Mouse (Mus musculus) liver, embryonic 15.5 days (tissue): ENCODE data around the gene Impdh1. TPM values are rescaled to one million over a fixed set of nuclear protein-coding genes. Genes with fewer than 3 reads are reported as not detected.

Experiments used
- ATAC-seq: fragments of 200-750 bp; cut with Nextera tagmentation; 2 replicates; pipeline ENCODE4 v1.8.0; 2017; ENCODE audit warnings: moderate number of reproducible peaks, mild to moderate bottlenecking, moderate library complexity; ENCODE audit not compliant: insufficient read depth
- H3K27ac ChIP-seq: fragments of 300-500 bp; sonication (generic); replicated peaks from 2 replicates; pipeline ENCODE4 v1.5.1; 2015; ENCODE audit warnings: mild to moderate bottlenecking, inconsistent platforms
- H3K27me3 ChIP-seq: fragments of 300-500 bp; sonication (generic); 2 replicates; pipeline ENCODE4 v1.6.1; 2015; ENCODE audit warnings: mild to moderate bottlenecking, inconsistent platforms
- H3K36me3 ChIP-seq: fragments of 300-500 bp; sonication (generic); replicated peaks from 2 replicates; pipeline ENCODE4 v1.6.1; 2015; ENCODE audit warnings: moderate library complexity, mild to moderate bottlenecking, inconsistent platforms
- H3K4me1 ChIP-seq: fragments of 300-500 bp; sonication (generic); replicated peaks from 2 replicates; pipeline ENCODE4 v1.6.1; 2015; ENCODE audit warnings: inconsistent platforms
- H3K4me2 ChIP-seq: fragments of 300-500 bp; sonication (generic); 2 replicates; pipeline ENCODE4 v1.6.1; 2015; ENCODE audit warnings: moderate library complexity, mild to moderate bottlenecking, inconsistent platforms
- H3K4me3 ChIP-seq: fragments of 300-500 bp; sonication (generic); replicated peaks from 2 replicates; pipeline ENCODE4 v1.5.1; 2015; ENCODE audit warnings: mild to moderate bottlenecking, inconsistent platforms
- H3K9ac ChIP-seq: fragments of 300-500 bp; sonication (generic); 2 replicates; pipeline ENCODE4 v1.6.1; 2015; ENCODE audit warnings: moderate library complexity, mild to moderate bottlenecking, inconsistent platforms
- H3K9me3 ChIP-seq: fragments of 300-500 bp; sonication (generic); replicated peaks from 2 replicates; pipeline ENCODE4 v1.6.1; 2016; ENCODE audit warnings: inconsistent platforms
- WGBS: fragments of 180-500 bp; shearing (Covaris S2); methylation state at CpG from one replicate; pipeline ENCODE4 v1.1.7; 2015; ENCODE audit warnings: mixed read lengths; ENCODE audit not compliant: insufficient replicate concordance; 5-methylcytosine and 5-hydroxymethylcytosine counted together
- polyA plus RNA-seq: library from polyadenylated mRNA; unstranded; fragments of >200 nt; fragmentation: Nextera tagmentation; extraction: Ambion mirVana; gene quantifications from 2 replicates; pipeline ENCODE4 v1.2.1, GENCODE M21; 2015

The Impdh1 gene
- 8.0 and 10.6 TPM in 2 replicates for polyA plus RNA-seq

GRCm38 (mm10) chr6:29215881-29216501 lies at the start of gene Impdh1:
Impdh1 (minus strand) TSS chr6:29216364.
- Histone ChIP-seq H3K27ac (0 out of 2 replicates have a peak within 1 kb of the TSS, but pooled peaks have one; percentile 9), H3K27me3 (peaks cover 58% of the 10 kb centered on the region), H3K4me1 (peaks cover 38% of the 10 kb centered on the region), H3K4me3 (peak within 1 kb of the TSS; percentile 62), H3K4me2 (peak within 1 kb of the TSS; percentile 88), H3K36me3 (no peaks in the 10 kb centered on the region), H3K9me3 (no peaks in the 10 kb centered on the region), H3K9ac (peak within 1 kb of the TSS; percentile 43; the same call in 1 of the 2 replicates)
- peak; percentile 77 for ATAC-seq
- WGBS = under 1% methylated on average over 56 of the region's 56 CpGs

- Histone ChIP-seq H3K4me3 (no peak overlapping the region), H3K36me3 (no peaks in the 10 kb centered on the region), H3K4me2 (no peak overlapping the region), H3K27me3 (no peaks in the 10 kb centered on the region), H3K9me3 (no peaks in the 10 kb centered on the region), H3K9ac (no peak overlapping the region), H3K4me1 (no peaks in the 10 kb centered on the region), H3K27ac (no peak overlapping the region)
- no peak for ATAC-seq
- 54% methylated on average over 3 of the region's 3 CpGs for WGBS
These were observed 48.3 kb upstream of the Impdh1 start for GRCm38 (mm10) chr6:29264456-29264781.

GRCm38 (mm10) chr6:29263650-29264455 lies 47.7 kb upstream of the Impdh1 start:
- Histone ChIP-seq H3K9me3 (no peaks in the 10 kb centered on the region), H3K27me3 (no peaks in the 10 kb centered on the region), H3K9ac (no peak overlapping the region), H3K4me1 (no peaks in the 10 kb centered on the region), H3K36me3 (no peaks in the 10 kb centered on the region), H3K4me3 (no peak overlapping the region), H3K27ac (no peak overlapping the region), H3K4me2 (no peak overlapping the region)
- ATAC-seq = no peak
- WGBS = 52% methylated on average over 6 of the region's 6 CpGs

GRCm38 (mm10) chr6:29261831-29262230 lies 45.7 kb upstream of the Impdh1 start:
- WGBS = 51% methylated on average over 5 of the region's 5 CpGs
- no peaks in the 10 kb centered on the region for H3K4me1 ChIP-seq
- H3K27ac ChIP-seq = no peak overlapping the region
- H3K36me3 ChIP-seq = no peaks in the 10 kb centered on the region
- no peak for ATAC-seq
- H3K4me2 ChIP-seq = no peak overlapping the region
- no peaks in the 10 kb centered on the region for H3K9me3 ChIP-seq
- H3K9ac ChIP-seq = no peak overlapping the region
- H3K4me3 ChIP-seq = no peak overlapping the region
- no peaks in the 10 kb centered on the region; the same call in 1 of the 2 replicates for H3K27me3 ChIP-seq

GRCm38 (mm10) chr6:29259418-29259817 lies 43.3 kb upstream of the Impdh1 start:
- Histone ChIP-seq H3K27me3 (no peaks in the 10 kb centered on the region; the same call in 1 of the 2 replicates), H3K36me3 (no peaks in the 10 kb centered on the region), H3K27ac (no peak overlapping the region), H3K9ac (no peak overlapping the region), H3K4me3 (no peak overlapping the region), H3K4me1 (no peaks in the 10 kb centered on the region), H3K4me2 (no peak overlapping the region), H3K9me3 (no peaks in the 10 kb centered on the region)
- WGBS = 37% methylated on average over 1 of the region's 1 CpGs
- no peak for ATAC-seq

- Histone ChIP-seq H3K9ac (no peak overlapping the region), H3K27ac (no peak overlapping the region), H3K4me2 (no peak overlapping the region), H3K4me3 (no peak overlapping the region), H3K4me1 (0 out of 2 replicates have a peak, but pooled peaks cover 7% of the 10 kb centered on the region), H3K9me3 (no peaks in the 10 kb centered on the region), H3K36me3 (no peaks in the 10 kb centered on the region), H3K27me3 (0 out of 2 replicates have a peak, but pooled peaks cover 4% of the 10 kb centered on the region)
- ATAC-seq = no peak
- 53% methylated on average over 4 of the region's 4 CpGs for WGBS
These were observed 30.9 kb upstream of the Impdh1 start for GRCm38 (mm10) chr6:29247072-29247471.

GRCm38 (mm10) chr6:29246585-29246984 lies 30.4 kb upstream of the Impdh1 start:
- Histone ChIP-seq H3K36me3 (no peaks in the 10 kb centered on the region), H3K27me3 (0 out of 2 replicates have a peak, but pooled peaks cover 4% of the 10 kb centered on the region), H3K9me3 (no peaks in the 10 kb centered on the region), H3K4me3 (no peak overlapping the region), H3K4me2 (no peak overlapping the region), H3K9ac (no peak overlapping the region), H3K4me1 (0 out of 2 replicates have a peak, but pooled peaks cover 7% of the 10 kb centered on the region), H3K27ac (peak overlapping the region; percentile 65; the same call in 1 of the 2 replicates)
- 41% methylated on average over 5 of the region's 5 CpGs for WGBS
- ATAC-seq = peak; percentile 33

GRCm38 (mm10) chr6:29246183-29246582 lies 30.0 kb upstream of the Impdh1 start:
- H3K4me2 ChIP-seq = peak overlapping the region; percentile 20
- H3K9ac ChIP-seq = no peak overlapping the region
- H3K4me3 ChIP-seq = no peak overlapping the region
- peak; percentile 50 for ATAC-seq
- no peaks in the 10 kb centered on the region for H3K9me3 ChIP-seq
- WGBS = 43% methylated on average over 3 of the region's 3 CpGs
- H3K36me3 ChIP-seq = no peaks in the 10 kb centered on the region
- 0 out of 2 replicates have a peak, but pooled peaks cover 7% of the 10 kb centered on the region for H3K4me1 ChIP-seq
- H3K27me3 ChIP-seq = 0 out of 2 replicates have a peak, but pooled peaks cover 4% of the 10 kb centered on the region
- peak overlapping the region; percentile 65 for H3K27ac ChIP-seq

- 26% methylated on average over 14 of the region's 14 CpGs for WGBS
- H3K4me3 ChIP-seq = no peak overlapping the region
- H3K4me1 ChIP-seq = 0 out of 2 replicates have a peak, but pooled peaks cover 7% of the 10 kb centered on the region
- H3K27me3 ChIP-seq = 0 out of 2 replicates have a peak, but pooled peaks cover 4% of the 10 kb centered on the region
- ATAC-seq = peak; percentile 51
- H3K36me3 ChIP-seq = no peaks in the 10 kb centered on the region
- peak overlapping the region; percentile 65 for H3K27ac ChIP-seq
- H3K4me2 ChIP-seq = peak overlapping the region; percentile 20
- no peaks in the 10 kb centered on the region for H3K9me3 ChIP-seq
- no peak overlapping the region for H3K9ac ChIP-seq
These were observed 29.3 kb upstream of the Impdh1 start for GRCm38 (mm10) chr6:29245272-29246120.

GRCm38 (mm10) chr6:29242265-29242664 lies 26.1 kb upstream of the Impdh1 start:
- H3K27me3 ChIP-seq = 0 out of 2 replicates have a peak, but pooled peaks cover 4% of the 10 kb centered on the region
- 0 out of 2 replicates have a peak, but pooled peaks cover 7% of the 10 kb centered on the region for H3K4me1 ChIP-seq
- H3K9me3 ChIP-seq = no peaks in the 10 kb centered on the region
- H3K27ac ChIP-seq = no peak overlapping the region
- H3K4me3 ChIP-seq = no peak overlapping the region
- H3K9ac ChIP-seq = no peak overlapping the region
- no peak for ATAC-seq
- H3K4me2 ChIP-seq = no peak overlapping the region
- no peaks in the 10 kb centered on the region for H3K36me3 ChIP-seq
- 40% methylated on average over 1 of the region's 1 CpGs for WGBS
